Mouse (Mus musculus): ENCODE measurements around the gene Zbtb44. TPM values are rescaled to one million over a fixed set of nuclear protein-coding genes. Genes with fewer than 3 reads are reported as not detected.

Zbtb44 gene
- polyA plus RNA-seq, 1 experiment from 2014 or later: 8.2 TPM

GRCm38 (mm10) chr9:31117088-31117487, 86.6 kb downstream of the Zbtb44 start:
- ATAC-seq (ENCODE audit: insufficient number of reproducible peaks, insufficient read depth, low FRiP score, low read depth): no peak
- Histone ChIP-seq H3K4me3 (ENCODE audit: control insufficient read depth in 1 of 2, insufficient read depth in 1 of 2, low read depth in 1 of 2, low read length in 2 of 2) (no peak overlapping the region), H3K27ac (replicated peaks in 1 of 2; ENCODE audit: control insufficient read depth in 1 of 2, insufficient read depth in 1 of 2, low read depth in 2 of 2, low read length in 2 of 2) (no peak overlapping the region), H3K36me3 (ENCODE audit: control insufficient read depth, insufficient read depth, low read length) (no peaks in the 10 kb centered on the region), H3K27me3 (ENCODE audit: control insufficient read depth, insufficient read depth, low read length) (no peaks in the 10 kb centered on the region), H3K4me2 (ENCODE audit: low read length) (no peak overlapping the region), H3K4me1 (ENCODE audit: control insufficient read depth in 2 of 2, insufficient read depth in 2 of 2, low read length in 2 of 2) (peaks cover 18 to 23% of the 10 kb centered on the region in 2 experiments), H3K9ac (ENCODE audit: low read length) (no peak overlapping the region), H3K9me3 (ENCODE audit: control insufficient read depth, low read length) (no peaks in the 10 kb centered on the region)
- 86% methylated on average over 11 of the region's 11 CpGs for WGBS

- H3K9ac ChIP-seq (ENCODE audit: low read length): no peak overlapping the region
- 87% methylated on average over 6 of the region's 6 CpGs for WGBS
- H3K27me3 ChIP-seq (ENCODE audit: control insufficient read depth, insufficient read depth, low read length): no peaks in the 10 kb centered on the region
- H3K4me2 ChIP-seq (ENCODE audit: low read length): no peak overlapping the region
- H3K36me3 ChIP-seq (ENCODE audit: control insufficient read depth, insufficient read depth, low read length): no peaks in the 10 kb centered on the region
- no peaks in the 10 kb centered on the region for H3K9me3 ChIP-seq (ENCODE audit: control insufficient read depth, low read length)
- no peak overlapping the region for H3K4me3 ChIP-seq (ENCODE audit: control insufficient read depth in 1 of 2, insufficient read depth in 1 of 2, low read depth in 1 of 2, low read length in 2 of 2)
- no peak overlapping the region for H3K27ac ChIP-seq (replicated peaks in 1 of 2; ENCODE audit: control insufficient read depth in 1 of 2, insufficient read depth in 1 of 2, low read depth in 2 of 2, low read length in 2 of 2)
- ATAC-seq (ENCODE audit: insufficient number of reproducible peaks, insufficient read depth, low FRiP score, low read depth): no peak
- peaks cover 18 to 23% of the 10 kb centered on the region in 2 experiments for H3K4me1 ChIP-seq (ENCODE audit: control insufficient read depth in 2 of 2, insufficient read depth in 2 of 2, low read length in 2 of 2)
These were observed 87.0 kb downstream of the Zbtb44 start for GRCm38 (mm10) chr9:31117488-31117887.

GRCm38 (mm10) chr9:31118520-31119298, 88.3 kb downstream of the Zbtb44 start:
- no peak overlapping the region; a peak in 1 of 4 replicates for H3K27ac ChIP-seq (replicated peaks in 1 of 2; ENCODE audit: control insufficient read depth in 1 of 2, insufficient read depth in 1 of 2, low read depth in 2 of 2, low read length in 2 of 2)
- no peak overlapping the region for H3K4me2 ChIP-seq (ENCODE audit: low read length)
- WGBS: 30% methylated on average over 11 of the region's 11 CpGs

DNA sequence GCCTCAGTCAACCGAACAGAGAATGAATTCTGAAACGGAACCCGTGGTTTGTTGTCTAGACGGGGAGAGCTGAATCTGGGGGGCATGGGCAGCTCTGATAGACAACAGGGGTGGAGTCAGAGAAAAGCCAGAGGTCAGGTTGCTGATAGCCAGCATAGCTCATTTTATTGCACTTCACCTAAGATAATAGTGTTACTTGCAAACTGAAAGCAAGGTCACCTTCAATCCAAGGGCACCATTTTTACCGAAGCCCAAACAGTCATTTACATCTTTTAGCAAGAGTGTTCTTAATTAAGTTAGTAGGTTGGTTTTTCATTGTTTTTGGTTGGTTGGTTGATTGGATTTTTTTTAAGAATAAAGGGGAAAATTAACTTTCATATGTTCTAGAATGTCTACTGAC, 89.0 kb downstream of the Zbtb44 start:
- Histone ChIP-seq H3K27ac (replicated peaks in 1 of 2; ENCODE audit: control insufficient read depth in 1 of 2, insufficient read depth in 1 of 2, low read depth in 2 of 2, low read length in 2 of 2) (no peak overlapping the region; a peak in 1 of 4 replicates), H3K9me3 (ENCODE audit: control insufficient read depth, low read length) (no peaks in the 10 kb centered on the region), H3K4me3 (ENCODE audit: control insufficient read depth in 1 of 2, insufficient read depth in 1 of 2, low read depth in 1 of 2, low read length in 2 of 2) (no peak overlapping the region), H3K36me3 (ENCODE audit: control insufficient read depth, insufficient read depth, low read length) (no peaks in the 10 kb centered on the region), H3K27me3 (ENCODE audit: control insufficient read depth, insufficient read depth, low read length) (no peaks in the 10 kb centered on the region), H3K9ac (ENCODE audit: low read length) (no peak overlapping the region), H3K4me1 (ENCODE audit: control insufficient read depth in 2 of 2, insufficient read depth in 2 of 2, low read length in 2 of 2) (peaks cover 18 to 23% of the 10 kb centered on the region in 2 experiments), H3K4me2 (ENCODE audit: low read length) (no peak overlapping the region)
- no peak for ATAC-seq (ENCODE audit: insufficient number of reproducible peaks, insufficient read depth, low FRiP score, low read depth)
- WGBS: 53% methylated on average over 5 of the region's 5 CpGs

More at GRCm38 (mm10) chr9:31118520-31119298, 88.3 kb downstream of the Zbtb44 start:
- ATAC-seq (ENCODE audit: insufficient number of reproducible peaks, insufficient read depth, low FRiP score, low read depth): peak; percentile 77
- Histone ChIP-seq H3K36me3 (ENCODE audit: control insufficient read depth, insufficient read depth, low read length) (no peaks in the 10 kb centered on the region), H3K9me3 (ENCODE audit: control insufficient read depth, low read length) (no peaks in the 10 kb centered on the region), H3K4me3 (ENCODE audit: control insufficient read depth in 1 of 2, insufficient read depth in 1 of 2, low read depth in 1 of 2, low read length in 2 of 2) (no peak overlapping the region), H3K27me3 (ENCODE audit: control insufficient read depth, insufficient read depth, low read length) (no peaks in the 10 kb centered on the region), H3K9ac (ENCODE audit: low read length) (no peak overlapping the region), H3K4me1 (ENCODE audit: control insufficient read depth in 2 of 2, insufficient read depth in 2 of 2, low read length in 2 of 2) (peaks cover 18 to 23% of the 10 kb centered on the region in 2 experiments)

- Histone ChIP-seq H3K9me3 (ENCODE audit: control insufficient read depth, low read length) (no peaks in the 10 kb centered on the region), H3K4me2 (ENCODE audit: low read length) (peak overlapping the region; percentile 26), H3K4me3 (ENCODE audit: control insufficient read depth in 1 of 2, insufficient read depth in 1 of 2, low read depth in 1 of 2, low read length in 2 of 2) (no peak overlapping the region), H3K4me1 (ENCODE audit: control insufficient read depth in 2 of 2, insufficient read depth in 2 of 2, low read length in 2 of 2) (peaks cover 18 to 23% of the 10 kb centered on the region in 2 experiments), H3K9ac (ENCODE audit: low read length) (no peak overlapping the region), H3K27ac (replicated peaks in 1 of 2; ENCODE audit: control insufficient read depth in 1 of 2, insufficient read depth in 1 of 2, low read depth in 2 of 2, low read length in 2 of 2) (0 out of 4 replicates have a peak overlapping the region, but pooled peaks of 1 of the 2 experiments have one; percentile 18), H3K27me3 (ENCODE audit: control insufficient read depth, insufficient read depth, low read length) (no peaks in the 10 kb centered on the region), H3K36me3 (ENCODE audit: control insufficient read depth, insufficient read depth, low read length) (no peaks in the 10 kb centered on the region)
- ATAC-seq (ENCODE audit: insufficient number of reproducible peaks, insufficient read depth, low FRiP score, low read depth): no peak
- WGBS: 39% methylated on average over 11 of the region's 11 CpGs
These were observed 89.6 kb downstream of the Zbtb44 start for GRCm38 (mm10) chr9:31119882-31120532.

DNA sequence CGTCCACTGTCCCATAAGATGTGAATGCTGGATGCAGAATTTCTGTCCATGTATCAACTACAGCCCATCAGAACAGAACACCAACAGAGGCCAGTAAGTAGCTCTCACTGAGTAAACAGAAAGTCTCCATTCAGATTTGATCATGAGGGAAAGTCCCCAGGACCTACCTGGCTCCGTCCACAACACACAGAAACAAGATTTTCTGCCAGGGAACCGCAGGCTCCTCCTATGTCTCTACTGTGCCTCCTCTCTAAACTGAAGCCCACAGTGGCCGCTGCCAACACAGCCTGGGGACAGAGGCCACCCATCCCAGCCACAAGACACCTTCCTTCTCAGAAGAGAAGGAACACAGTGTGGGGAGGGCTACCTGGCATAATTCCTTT, 90.1 kb downstream of the Zbtb44 start:
- no peak for ATAC-seq (ENCODE audit: insufficient number of reproducible peaks, insufficient read depth, low FRiP score, low read depth)
- Histone ChIP-seq H3K4me3 (ENCODE audit: control insufficient read depth in 1 of 2, insufficient read depth in 1 of 2, low read depth in 1 of 2, low read length in 2 of 2) (no peak overlapping the region), H3K9ac (ENCODE audit: low read length) (no peak overlapping the region), H3K4me1 (ENCODE audit: control insufficient read depth in 2 of 2, insufficient read depth in 2 of 2, low read length in 2 of 2) (peaks cover 18 to 23% of the 10 kb centered on the region in 2 experiments), H3K4me2 (ENCODE audit: low read length) (peak overlapping the region; percentile 26), H3K9me3 (ENCODE audit: control insufficient read depth, low read length) (no peaks in the 10 kb centered on the region), H3K27ac (replicated peaks in 1 of 2; ENCODE audit: control insufficient read depth in 1 of 2, insufficient read depth in 1 of 2, low read depth in 2 of 2, low read length in 2 of 2) (no peak overlapping the region), H3K27me3 (ENCODE audit: control insufficient read depth, insufficient read depth, low read length) (no peaks in the 10 kb centered on the region), H3K36me3 (ENCODE audit: control insufficient read depth, insufficient read depth, low read length) (no peaks in the 10 kb centered on the region)
- 61% methylated on average over 4 of the region's 4 CpGs for WGBS

DNA sequence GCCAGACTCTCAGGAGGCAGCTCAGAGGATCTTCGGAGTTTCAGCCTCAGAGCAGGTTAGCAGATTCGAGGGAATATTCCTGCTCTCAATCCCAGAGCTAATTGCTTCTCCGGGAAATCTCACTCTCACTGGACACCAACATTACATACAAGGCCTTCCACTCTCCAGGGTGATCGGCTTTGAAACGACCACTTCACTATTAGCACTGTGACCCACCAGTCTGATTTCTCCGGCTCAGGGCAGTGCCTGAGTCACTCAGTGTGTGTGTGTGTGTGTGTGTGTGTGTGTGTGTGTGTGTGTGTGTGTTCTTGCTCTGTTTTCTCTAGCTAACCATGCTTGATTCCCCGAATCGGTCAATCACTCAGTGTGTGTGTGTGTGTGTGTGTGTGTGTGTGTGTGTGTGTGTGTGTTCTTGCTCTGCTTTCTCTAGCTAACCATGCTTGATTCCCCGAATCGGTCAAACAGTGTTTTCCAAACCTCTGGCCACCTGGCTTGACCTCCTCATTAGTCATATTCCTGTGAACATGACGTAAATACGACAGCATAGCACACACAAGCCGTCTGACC, 92.1 kb downstream of the Zbtb44 start:
- no peak for ATAC-seq (ENCODE audit: insufficient number of reproducible peaks, insufficient read depth, low FRiP score, low read depth)
- Histone ChIP-seq H3K4me3 (ENCODE audit: control insufficient read depth in 1 of 2, insufficient read depth in 1 of 2, low read depth in 1 of 2, low read length in 2 of 2) (no peak overlapping the region), H3K27me3 (ENCODE audit: control insufficient read depth, insufficient read depth, low read length) (no peaks in the 10 kb centered on the region), H3K27ac (replicated peaks in 1 of 2; ENCODE audit: control insufficient read depth in 1 of 2, insufficient read depth in 1 of 2, low read depth in 2 of 2, low read length in 2 of 2) (no peak overlapping the region), H3K36me3 (ENCODE audit: control insufficient read depth, insufficient read depth, low read length) (no peaks in the 10 kb centered on the region), H3K9me3 (ENCODE audit: control insufficient read depth, low read length) (no peaks in the 10 kb centered on the region), H3K9ac (ENCODE audit: low read length) (no peak overlapping the region), H3K4me2 (ENCODE audit: low read length) (no peak overlapping the region), H3K4me1 (ENCODE audit: control insufficient read depth in 2 of 2, insufficient read depth in 2 of 2, low read length in 2 of 2) (peaks cover 18 to 23% of the 10 kb centered on the region in 2 experiments)
- 86% methylated on average over 13 of the region's 13 CpGs for WGBS

All from heart, embryonic 14.5 days (tissue).